Mouse (Mus musculus) layer of hippocampus, adult 11-12 months (tissue): ENCODE data around the gene Tcp1.
A peak's percentile ranks its signal among the peaks of the same experiment; 100 is the strongest.
"Not testable (repeated sequence)": the region's sequence is repeated elsewhere in the genome, so short reads cannot be mapped to it uniquely, and the experiment has no call there.

Experiments used
- DNase-seq: peaks from one replicate; pipeline ENCODE4 v3.0.0; 2022; ENCODE audit warnings: low spot score

The Tcp1 gene

GRCm38 (mm10) chr17:12915488-12915880, at the start of gene Tcp1:
Gene Tcp1 (plus strand): TSS chr17:12915701.
- DNase-seq, result no peak

DNA sequence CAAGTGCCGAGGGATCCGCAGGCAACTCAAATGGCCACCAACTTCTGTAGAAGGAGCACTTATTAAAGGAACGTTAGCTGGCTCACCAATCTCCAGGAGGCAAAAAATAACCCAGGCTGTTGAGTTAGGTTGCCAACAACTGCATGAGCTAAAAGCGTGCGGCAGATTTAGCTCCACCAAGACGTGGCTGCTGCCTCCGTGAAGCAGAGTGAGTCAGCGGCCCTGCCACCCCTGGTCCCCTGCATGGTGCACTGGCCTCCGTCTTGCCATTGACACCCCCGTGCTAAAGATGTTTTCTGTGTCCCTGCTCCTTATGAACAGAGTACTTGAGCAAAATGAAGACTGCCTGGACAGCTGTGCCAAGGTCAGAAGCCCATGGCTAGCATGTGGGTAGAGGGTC, 48.6 kb upstream of the Tcp1 start:
- no peak for DNase-seq

- DNase-seq, result no peak
These were observed 47.5 kb upstream of the Tcp1 start, which contains the start of gene Mas1 for GRCm38 (mm10) chr17:12868043-12868442. Gene Mas1 (minus strand): TSS chr17:12868143.

DNA sequence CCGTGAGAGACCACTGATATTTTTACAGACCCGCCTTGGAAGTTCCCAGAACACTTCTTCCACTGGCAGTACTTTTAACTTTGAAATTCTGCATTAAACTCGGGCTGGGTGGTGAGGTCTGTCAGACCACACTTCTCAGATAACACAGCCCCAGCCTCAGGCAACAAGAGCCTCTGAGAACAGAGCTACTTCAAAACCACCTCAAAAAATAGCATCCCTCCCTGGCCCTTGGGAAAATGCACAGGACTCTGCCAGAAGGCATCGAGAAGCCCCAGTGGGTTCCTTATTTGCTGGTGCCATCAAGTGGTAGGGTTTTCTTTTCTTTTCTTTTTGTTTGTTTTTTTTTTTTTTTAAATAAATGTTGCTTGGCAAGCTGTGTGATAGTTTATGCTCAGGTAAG, 46.9 kb upstream of the Tcp1 start:
- no peak for DNase-seq

- DNase-seq, result peak; percentile 63
These were observed 43.0 kb upstream of the Tcp1 start for GRCm38 (mm10) chr17:12872275-12873028.

- DNase-seq, result no peak
These were observed 39.8 kb upstream of the Tcp1 start, which contains the start of gene Mrgprh for GRCm38 (mm10) chr17:12875734-12876133. Gene Mrgprh (plus strand): TSS chr17:12876034.

DNA sequence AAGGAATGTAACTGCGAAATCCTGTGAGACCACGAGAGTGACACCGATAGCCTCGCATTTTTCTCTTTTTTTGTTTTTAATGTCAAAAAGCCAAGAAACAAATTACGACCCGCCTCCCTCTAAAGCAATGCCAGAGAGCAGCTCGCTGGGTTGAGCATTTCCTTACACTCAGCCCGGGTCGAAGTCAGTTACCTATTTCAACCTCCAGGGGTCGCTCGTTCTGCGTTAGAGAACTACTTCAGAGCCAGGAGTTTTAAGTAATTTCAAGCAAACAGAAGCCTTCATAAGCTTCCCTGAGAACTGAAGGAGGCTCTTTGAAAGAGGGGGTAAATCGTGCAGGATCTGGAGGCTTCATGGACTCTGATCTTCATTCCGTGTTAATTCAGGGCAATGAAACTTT, 35.3 kb upstream of the Tcp1 start:
- peak; percentile 88 for DNase-seq

DNA sequence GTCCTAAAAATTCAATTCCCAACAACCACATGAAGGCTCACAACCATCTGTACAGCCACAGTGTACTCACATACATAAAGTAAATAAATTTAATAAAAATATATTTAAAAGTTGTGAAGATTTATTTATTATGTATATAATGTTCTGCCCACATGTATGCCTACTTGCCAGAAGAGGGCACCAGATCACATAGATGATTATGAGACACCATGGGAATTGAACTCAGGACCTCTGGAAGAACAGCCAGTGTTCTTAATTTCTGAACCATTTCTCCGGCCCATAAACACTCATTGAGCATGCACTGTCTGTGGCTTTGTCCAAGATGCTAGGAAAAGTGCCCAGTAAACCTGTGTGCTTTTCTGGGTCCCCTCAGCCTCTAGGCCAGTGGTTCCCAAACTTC, 34.3 kb upstream of the Tcp1 start:
- no peak for DNase-seq

GRCm38 (mm10) chr17:12886620-12887019, 28.9 kb upstream of the Tcp1 start:
- no peak for DNase-seq

DNA sequence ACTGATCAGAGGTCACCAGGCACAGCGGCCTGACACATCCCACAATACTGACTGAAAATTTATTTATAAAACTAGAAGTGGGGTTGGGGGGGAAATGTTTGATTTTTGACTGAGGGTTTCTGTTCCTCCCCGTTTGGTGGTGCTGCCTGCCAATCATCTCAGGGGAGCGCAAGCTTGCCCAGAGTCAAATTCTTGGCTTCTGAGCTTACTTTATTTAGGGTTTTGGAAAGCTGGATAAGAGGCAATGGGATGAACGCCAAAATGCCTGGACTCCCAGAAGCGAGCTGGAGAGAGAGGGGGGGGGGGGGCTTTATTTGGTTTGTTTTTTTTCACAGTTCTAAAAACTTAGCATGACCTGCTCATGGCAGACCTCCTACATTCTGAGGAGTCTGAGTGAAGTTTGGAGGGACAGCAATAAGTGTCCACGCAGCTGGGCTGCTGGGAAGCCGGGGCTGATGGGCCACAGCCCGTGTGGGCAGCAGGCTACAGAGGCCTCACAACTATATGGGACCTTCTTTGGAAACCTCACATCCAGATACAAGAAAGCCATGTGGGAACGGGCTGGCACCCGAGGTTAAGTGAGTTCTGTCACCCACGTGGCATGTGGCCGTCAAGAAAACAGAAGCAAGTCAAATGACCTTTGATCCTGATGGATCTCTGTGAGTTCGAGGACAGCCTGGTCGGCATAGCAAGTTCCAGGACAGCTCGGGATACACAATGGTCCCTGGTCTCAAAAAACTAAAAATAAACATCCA, 28.3 kb upstream of the Tcp1 start:
- DNase-seq, result no peak

DNA sequence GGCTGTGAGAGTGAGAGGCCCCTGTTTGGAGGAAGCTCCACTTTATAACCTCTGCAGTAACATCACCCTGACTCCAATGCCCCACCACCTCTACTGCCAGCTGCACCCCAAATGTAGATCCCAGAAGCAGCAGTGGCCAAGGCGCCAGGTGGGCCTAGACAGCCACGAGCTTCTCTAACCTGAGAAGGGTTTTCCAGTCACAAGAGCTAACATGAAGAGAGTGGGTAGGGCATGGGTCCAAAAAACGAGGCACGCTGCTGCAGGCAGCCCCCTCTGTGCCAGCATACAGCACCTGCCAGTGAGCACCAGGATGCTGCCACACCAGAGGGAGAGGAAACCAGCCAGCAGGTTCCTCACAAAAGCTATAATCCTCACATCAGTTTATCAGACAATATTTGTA, 24.4 kb upstream of the Tcp1 start:
- DNase-seq, result no peak

DNA sequence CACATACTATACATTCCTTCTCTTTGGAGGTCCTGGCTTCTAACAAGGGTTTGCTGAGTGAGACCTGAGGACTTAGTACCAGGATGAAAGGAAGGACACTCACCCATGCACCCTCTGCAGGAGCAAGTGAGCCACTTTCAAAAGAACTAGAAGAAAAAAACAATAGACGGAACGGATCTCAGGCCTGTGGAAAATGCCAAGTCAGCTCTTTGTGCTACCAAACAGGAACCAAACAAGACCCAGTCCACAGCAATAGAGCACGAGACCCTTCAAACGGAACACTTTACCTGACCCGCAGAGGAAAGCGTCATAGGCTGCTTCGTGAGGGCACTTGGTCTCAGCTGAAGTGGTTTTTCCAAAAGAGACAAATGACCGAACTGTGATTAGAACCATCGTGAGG, 23.5 kb upstream of the Tcp1 start:
- no peak for DNase-seq

- no peak for DNase-seq
These were observed 17.8 kb upstream of the Tcp1 start for GRCm38 (mm10) chr17:12897674-12898073.

DNA sequence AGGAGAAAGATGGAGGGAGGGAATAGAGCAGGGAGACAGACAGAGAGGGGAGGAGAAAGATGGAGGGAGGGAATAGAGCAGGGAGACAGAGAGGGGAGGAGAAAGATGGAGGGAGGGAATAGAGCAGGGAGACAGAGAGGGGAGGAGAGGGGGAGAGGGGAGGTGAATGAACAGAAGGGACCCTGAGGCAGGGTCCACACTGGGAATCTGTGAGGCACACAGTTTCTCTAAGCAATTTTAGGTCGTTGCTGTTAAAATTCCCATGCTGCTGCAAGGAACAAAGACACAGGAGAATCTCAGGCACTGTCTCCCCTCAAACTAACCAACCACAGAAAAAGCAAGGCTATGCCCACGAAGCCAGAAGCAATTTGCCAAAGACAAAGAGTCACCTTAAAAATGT, 16.9 kb upstream of the Tcp1 start:
- not testable (repeated sequence) for DNase-seq

- no peak for DNase-seq
These were observed 13.2 kb upstream of the Tcp1 start for GRCm38 (mm10) chr17:12902291-12902690.

- no peak for DNase-seq
These were observed 11.8 kb upstream of the Tcp1 start for GRCm38 (mm10) chr17:12903372-12904333.

GRCm38 (mm10) chr17:12904349-12904748, 11.2 kb upstream of the Tcp1 start:
- DNase-seq, result no peak

DNA sequence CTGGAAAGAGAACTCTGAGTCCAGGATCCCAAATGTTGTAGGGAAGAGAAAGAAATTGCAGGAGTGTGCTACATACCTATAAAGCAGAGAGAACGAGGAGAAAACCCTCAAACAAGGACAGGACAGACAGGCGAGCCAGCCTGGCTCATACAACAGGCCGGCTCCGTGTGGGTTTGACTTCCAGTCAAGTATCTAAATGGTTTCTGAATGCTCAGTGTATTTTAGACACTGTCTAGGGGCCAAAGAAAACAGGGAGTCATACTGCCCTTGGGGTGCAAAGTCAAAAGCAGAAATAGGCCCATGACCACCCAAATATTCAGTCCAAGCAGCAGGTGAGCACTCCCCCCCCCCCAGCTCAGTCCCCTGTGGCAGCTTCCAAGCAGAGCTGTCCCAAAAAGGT, 9.7 kb upstream of the Tcp1 start:
- no peak for DNase-seq

GRCm38 (mm10) chr17:12906436-12906835, 9.1 kb upstream of the Tcp1 start:
- no peak for DNase-seq

DNA sequence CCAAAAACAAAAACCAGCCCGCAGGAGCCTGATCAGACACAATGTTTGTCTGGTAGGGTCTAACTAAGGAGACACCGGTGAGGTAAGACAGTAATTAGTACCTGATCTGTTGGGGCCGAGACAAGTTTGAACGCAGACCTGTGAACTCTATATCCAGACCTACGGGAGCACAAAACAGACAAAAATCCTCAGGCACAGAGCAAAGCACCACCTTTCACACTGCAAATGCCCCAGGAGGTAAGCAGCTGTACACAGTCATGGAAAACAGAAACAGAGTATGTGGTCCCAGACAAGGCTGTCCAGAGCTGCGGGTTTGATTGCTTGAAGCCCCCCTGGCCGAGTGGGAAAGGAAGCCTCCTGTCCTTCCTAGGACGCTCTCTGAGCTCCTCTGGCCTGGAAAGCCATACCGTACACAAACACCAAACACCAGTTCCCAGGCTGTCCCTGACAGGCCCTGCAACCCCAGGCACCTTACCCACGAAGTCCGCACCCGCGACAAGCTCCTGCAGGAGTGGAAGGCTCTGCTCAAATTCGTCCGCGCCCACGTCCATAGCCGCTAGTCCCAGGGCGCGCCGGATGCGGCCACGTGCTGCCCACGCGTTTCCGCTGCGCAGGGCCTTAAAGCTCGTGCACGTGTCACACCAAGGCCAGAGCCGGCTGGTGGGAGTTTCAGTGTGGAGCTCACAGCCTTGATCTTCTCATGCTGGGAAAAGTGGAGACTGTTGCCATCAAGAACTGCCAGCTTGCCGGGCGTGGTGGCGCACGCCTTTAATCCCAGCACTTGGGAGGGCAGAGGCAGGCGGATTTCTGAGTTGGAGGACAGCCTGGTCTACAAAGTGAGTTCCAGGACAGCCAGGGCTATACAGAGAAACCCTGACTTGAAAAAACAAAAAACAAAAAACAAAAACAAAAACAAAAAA, 5.9 kb upstream of the Tcp1 start, which contains the start of gene Pnldc1:
Pnldc1 (minus strand) TSS at position 870 of the 920 bp plus-strand sequence.
- no peak for DNase-seq

DNA sequence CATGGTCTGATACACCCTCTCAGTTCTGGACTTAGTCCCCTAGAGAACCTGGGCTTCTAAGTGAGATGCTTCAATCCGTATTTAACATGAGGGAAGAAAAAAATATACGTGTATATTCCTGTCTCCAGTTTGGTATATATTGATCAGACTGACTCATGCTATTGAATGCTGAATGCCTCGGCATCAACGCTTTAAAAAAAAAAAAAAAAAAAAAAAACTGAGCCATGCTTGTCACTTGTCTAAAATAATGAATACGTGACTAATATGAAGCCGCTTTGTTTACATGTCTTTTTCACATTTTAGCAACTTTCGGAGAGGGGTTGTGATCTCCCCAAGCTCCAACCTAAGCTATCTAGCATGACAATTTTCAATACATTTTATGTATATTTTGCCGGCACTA, 5.1 kb upstream of the Tcp1 start:
- DNase-seq, result no peak
